Mouse (Mus musculus) heart, adult 2 months (tissue): ENCODE measurements around the gene Rpl24. TPM values are rescaled to one million over a fixed set of nuclear protein-coding genes. Genes with fewer than 3 reads are reported as not detected.

Experiments used
- DNase-seq, 2 experiments: peaks; one replicate each; pipeline ENCODE4 v3.0.0; 2021
- H3K27ac ChIP-seq: fragments of 200-600 bp; 2 replicates; pipeline ENCODE4 v1.8.1; 2022
- H3K27me3 ChIP-seq: fragments of 200-500 bp; 2 replicates; pipeline ENCODE4 v1.6.1; 2012; ENCODE audit warnings: mild to moderate bottlenecking, low read length, inconsistent platforms, mixed read lengths; ENCODE audit not compliant: control insufficient read depth, insufficient read depth
- H3K36me3 ChIP-seq: fragments of 200-500 bp; 2 replicates; pipeline ENCODE4 v1.6.1; 2012; ENCODE audit warnings: low read length, inconsistent platforms; ENCODE audit not compliant: control insufficient read depth, insufficient read depth
- H3K4me1 ChIP-seq: fragments of 200-500 bp; 2 replicates; pipeline ENCODE4 v1.6.1; 2011; ENCODE audit warnings: low read length; ENCODE audit not compliant: control insufficient read depth, insufficient read depth
- H3K4me3 ChIP-seq: fragments of 200-600 bp; 2 replicates; pipeline ENCODE4 v1.8.1; 2022
- H3K79me2 ChIP-seq: fragments of 200-500 bp; replicated peaks from 2 replicates; pipeline ENCODE4 v1.6.1; 2012; ENCODE audit warnings: mild to moderate bottlenecking, inconsistent platforms, low read length, moderate library complexity, mixed read lengths; ENCODE audit not compliant: control insufficient read depth, insufficient read depth
- H3K9ac ChIP-seq: fragments of 200-500 bp; 2 replicates; pipeline ENCODE4 v1.6.1; 2012; ENCODE audit warnings: low read depth, mild to moderate bottlenecking, control low read depth, inconsistent platforms, low read length, mixed read lengths
- CTCF ChIP-seq: fragments of 200-600 bp; IDR thresholded peaks from 2 replicates; pipeline ENCODE4 v1.8.1; 2022; ENCODE audit warnings: antibody characterized with exemption, mild to moderate bottlenecking, moderate library complexity
- EP300 ChIP-seq: fragments of 200-500 bp; IDR thresholded peaks from 2 replicates; pipeline ENCODE4 v1.6.1; 2011; ENCODE audit warnings: low read depth, low read length, control low read depth; ENCODE audit not compliant: insufficient read depth
- POLR2A ChIP-seq: fragments of 200-500 bp; IDR thresholded peaks from 2 replicates; pipeline ENCODE4 v1.6.1; 2011; ENCODE audit warnings: mild to moderate bottlenecking, low read depth, low read length, control low read depth; ENCODE audit not compliant: insufficient read depth
- WGBS: fragments of 180-500 bp; shearing (Covaris S2); methylation state at CpG from one replicate; pipeline ENCODE4 v1.1.7; 2018; 5-methylcytosine and 5-hydroxymethylcytosine counted together
- intact Hi-C: fragments of 180-260 bp; cut with DNase I; formaldehyde crosslinking; loops from one replicate; pipeline ENCODE4 v1.15.1; 2025
- polyA plus RNA-seq: library from polyadenylated mRNA; depleted of rRNA; stranded (reverse); fragments of >200 nt; gene quantifications from 2 replicates; pipeline ENCODE4 v1.2.3, GENCODE M21; 2012
- total RNA-seq, 2 experiments: library from RNA; stranded (reverse); gene quantifications; 2 replicates each; pipeline ENCODE4 v1.2.3; 2021

The Rpl24 gene
- total and polyA plus RNA-seq, 3 experiments: 185 to 591 (median 494) TPM

GRCm38 (mm10) chr16:55973431-55974255, 7.6 kb downstream of the Rpl24 start, which contains the start of gene Zbtb11:
TSS of gene Zbtb11 (plus strand) at chr16:55973883.
- peak; percentile 99 for DNase-seq
- peak within 1 kb of the TSS; percentile 99 for H3K27ac ChIP-seq
- no peaks in the 10 kb centered on the region; the same call in 1 of the 2 replicates for H3K4me1 ChIP-seq
- H3K36me3 ChIP-seq: peaks cover 31% of the 10 kb centered on the region
- H3K4me3 ChIP-seq: peak within 1 kb of the TSS; percentile 73
- WGBS: under 1% methylated on average over 82 of the region's 86 CpGs
- TF ChIP-seq POLR2A (peak; percentile 83), EP300 (0 out of 2 replicates have a peak, but pooled peaks have one; percentile 61), CTCF (peak; percentile 39)
- H3K79me2 ChIP-seq: no peaks in the 10 kb centered on the region
- H3K9ac ChIP-seq: peak within 1 kb of the TSS; percentile 89
- intact Hi-C loops: loop anchor here (1.0 to 10.0 kb wide), 2 partner anchors 56 to 741 kb away; partner anchors contain the start of genes Pcnp and Tfg
- no peaks in the 10 kb centered on the region for H3K27me3 ChIP-seq

- peak overlapping the region; percentile 99 for H3K27ac ChIP-seq
- H3K27me3 ChIP-seq: no peaks in the 10 kb centered on the region
- no peak for TF ChIP-seq CTCF
- peak; percentile 93 for TF ChIP-seq POLR2A
- H3K9ac ChIP-seq: peak overlapping the region; percentile 89
- DNase-seq: peak; percentile 95
- WGBS: under 1% methylated on average over 55 of the region's 55 CpGs
- intact Hi-C loops: loop anchor here (1.0 to 10.0 kb wide), 2 partner anchors 55 to 740 kb away; partner anchors contain the start of genes Pcnp and Tfg
- H3K36me3 ChIP-seq: peaks cover 28% of the 10 kb centered on the region
- H3K4me3 ChIP-seq: peak overlapping the region; percentile 73
- no peaks in the 10 kb centered on the region; the same call in 1 of the 2 replicates for H3K4me1 ChIP-seq
- H3K79me2 ChIP-seq: no peaks in the 10 kb centered on the region
These were observed 8.3 kb downstream of the Rpl24 start for GRCm38 (mm10) chr16:55974256-55974902.

- intact Hi-C loops: loop anchor here (1.0 to 10.0 kb wide), 2 partner anchors 54 to 740 kb away; partner anchors contain the start of genes Pcnp and Tfg
- TF ChIP-seq CTCF: no peak
- TF ChIP-seq POLR2A: no peak; the same call in 1 of the 2 replicates
- no peak for TF ChIP-seq EP300
- H3K4me1 ChIP-seq: no peaks in the 10 kb centered on the region; the same call in 1 of the 2 replicates
These were observed 8.8 kb downstream of the Rpl24 start for GRCm38 (mm10) chr16:55974903-55975285.

GRCm38 (mm10) chr16:55986001-55986400, 19.9 kb downstream of the Rpl24 start:
- DNase-seq: no peak
- no peak overlapping the region for H3K9ac ChIP-seq
- WGBS: 93% methylated on average over 3 of the region's 3 CpGs
- no peaks in the 10 kb centered on the region; the same call in 1 of the 2 replicates for H3K36me3 ChIP-seq
- H3K79me2 ChIP-seq: no peaks in the 10 kb centered on the region; the same call in 1 of the 2 replicates
- H3K4me3 ChIP-seq: no peak overlapping the region
- no peak overlapping the region for H3K27ac ChIP-seq
- no peaks in the 10 kb centered on the region for H3K27me3 ChIP-seq
- H3K4me1 ChIP-seq: no peaks in the 10 kb centered on the region
- intact Hi-C loops: no loop called here
- TF ChIP-seq CTCF: no peak
- no peak for TF ChIP-seq EP300
- TF ChIP-seq POLR2A: no peak

More at GRCm38 (mm10) chr16:55974903-55975285, 8.8 kb downstream of the Rpl24 start:
- Histone ChIP-seq H3K27ac (peak overlapping the region; percentile 99), H3K9ac (peak overlapping the region; percentile 89), H3K36me3 (peaks cover 22% of the 10 kb centered on the region), H3K4me3 (peak overlapping the region; percentile 73), H3K27me3 (no peaks in the 10 kb centered on the region), H3K79me2 (no peaks in the 10 kb centered on the region)
- WGBS: 2% methylated on average over 14 of the region's 14 CpGs
- no peak for DNase-seq

- Histone ChIP-seq H3K4me3 (no peak overlapping the region), H3K79me2 (no peaks in the 10 kb centered on the region), H3K27me3 (no peaks in the 10 kb centered on the region), H3K9ac (no peak overlapping the region), H3K27ac (no peak overlapping the region), H3K36me3 (no peaks in the 10 kb centered on the region; the same call in 1 of the 2 replicates), H3K4me1 (no peaks in the 10 kb centered on the region)
- intact Hi-C loops: no loop called here
- 91% methylated on average over 4 of the region's 4 CpGs for WGBS
- no peak for DNase-seq
- TF ChIP-seq POLR2A: no peak
- no peak for TF ChIP-seq EP300
- no peak for TF ChIP-seq CTCF
These were observed 24.2 kb downstream of the Rpl24 start for GRCm38 (mm10) chr16:55990311-55990710.
